31 mouse cellular contexts compared by ENCODE assay signal in genomic region chr15:100352711-100353250, GRCm38 (mm10). TPM values are rescaled to one million over a fixed set of nuclear protein-coding genes. Genes with fewer than 3 reads are reported as not detected.
"Had no signal": no experiment of that assay in that cellular context is flagged by ENCODE, and none has a peak within 500 bp of the region (broad histone marks: within the 10 kb centered on the region; RNA-seq: fewer than 3 reads in every experiment).

Gene Methig1, plus strand, starts transcription at chr15:100353149.
Gene Mettl7a2, plus strand, starts transcription at chr15:100353200.

- H3K9me3 ChIP-seq: liver, embryonic 13.5 days; neural tube, embryonic 12.5 days; neural tube, embryonic 15.5 days had no signal

- H3K36me3 ChIP-seq: liver, embryonic 13.5 days; neural tube, embryonic 12.5 days; neural tube, embryonic 15.5 days had no signal

- H3K27me3 ChIP-seq: liver, embryonic 13.5 days; neural tube, embryonic 12.5 days; neural tube, embryonic 15.5 days had no signal

- H3K27ac ChIP-seq: left cerebral cortex, adult 2 months; liver, embryonic 13.5 days; neural tube, embryonic 12.5 days; neural tube, embryonic 15.5 days; stomach, postnatal 0 days had no signal

- DNase-seq: kidney, postnatal 14 days; kidney, postnatal 4 days; layer of hippocampus, postnatal 36 days; liver, embryonic 13.5 days; lung, adult 2 months; lung, postnatal 14 days; lung, postnatal 4 days; midbrain, embryonic 14.5 days; right cerebral cortex, adult 18-20 months; right cerebral cortex, postnatal 14 days; right cerebral cortex, postnatal 4 days; thymus, adult 2 months; thymus, postnatal 14 days; thymus, postnatal 4 days had no signal

- H3K4me2 ChIP-seq: liver, embryonic 13.5 days; midbrain, embryonic 11.5 days; neural tube, embryonic 12.5 days; neural tube, embryonic 15.5 days had no signal

- H3K9ac ChIP-seq: liver, embryonic 13.5 days; neural tube, embryonic 12.5 days; neural tube, embryonic 15.5 days had no signal

- H3K4me1 ChIP-seq: neural tube, embryonic 12.5 days; neural tube, embryonic 15.5 days had no signal

- H3K4me3 ChIP-seq: left cerebral cortex, adult 2 months; liver, embryonic 13.5 days; neural tube, embryonic 12.5 days; neural tube, embryonic 15.5 days had no signal

RNA-seq across cellular contexts. Expression of gene Methig1, which starts in this region (rescaled TPM):
- total RNA-seq: layer of hippocampus, adult 18-20 months; layer of hippocampus, postnatal 36 days; left cerebral cortex, postnatal 10 days; left cerebral cortex, postnatal 36 days; liver, adult 2 months; megakaryocyte progenitor cell, adult 5-6 weeks; megakaryocyte-erythroid progenitor cell, adult 5-6 weeks; midbrain, postnatal 0 days had no signal
- polyA plus RNA-seq: limb, embryonic 11.5 days; limb, embryonic 14.5 days; liver, embryonic 13.5 days; lung, adult 2 months; midbrain, embryonic 11.5 days; midbrain, embryonic 14.5 days; midbrain, postnatal 0 days; stomach, postnatal 0 days; thymus, adult 2 months had no signal

RNA-seq across cellular contexts. Expression of gene Mettl7a2, which starts in this region (rescaled TPM):
- total RNA-seq: liver, adult 2 months; megakaryocyte progenitor cell, adult 5-6 weeks; megakaryocyte-erythroid progenitor cell, adult 5-6 weeks; midbrain, postnatal 0 days had no signal
- polyA plus RNA-seq: limb, embryonic 11.5 days; liver, embryonic 13.5 days; liver, embryonic 16.5 days; lung, adult 2 months; lung, embryonic 16.5 days; midbrain, embryonic 11.5 days; midbrain, embryonic 14.5 days; midbrain, postnatal 0 days; neural tube, embryonic 15.5 days; stomach, embryonic 14.5 days; stomach, postnatal 0 days; thymus, adult 2 months had no signal
